Mouse (Mus musculus) spleen, adult 18-20 months (tissue): ENCODE data around the gene Fgfr2.

ENCODE experiments used
- DNase-seq, 2 experiments: peaks; one replicate each; pipeline ENCODE4 v3.0.0; 2022; ENCODE audit warnings: mixed read lengths in 2 of 2

Gene Fgfr2

GRCm38 (mm10) chr7:130789456-130789855 lies 2333.7 kb downstream of the Fgfr2 start:
- no peak for DNase-seq

GRCm38 (mm10) chr7:130788950-130789349 lies 2334.2 kb downstream of the Fgfr2 start:
- no peak for DNase-seq

GRCm38 (mm10) chr7:130787537-130787936 lies 2335.6 kb downstream of the Fgfr2 start:
- DNase-seq: no peak

GRCm38 (mm10) chr7:130786708-130787107 lies 2336.4 kb downstream of the Fgfr2 start:
- DNase-seq: no peak

GRCm38 (mm10) chr7:130785923-130786575 lies 2337.1 kb downstream of the Fgfr2 start:
- no peak for DNase-seq

- DNase-seq: no peak
These were observed 2340.6 kb downstream of the Fgfr2 start for GRCm38 (mm10) chr7:130782501-130783050.

- DNase-seq: no peak
These were observed 2342.2 kb downstream of the Fgfr2 start for GRCm38 (mm10) chr7:130780866-130781419.

GRCm38 (mm10) chr7:130773914-130774630 lies 2349.1 kb downstream of the Fgfr2 start, which contains the start of gene Btbd16:
Gene Btbd16 (plus strand): TSS chr7:130774069.
- peak in 1 of 2 experiments; percentile 2 for DNase-seq

- peak in 1 of 2 experiments; percentile 38 for DNase-seq
These were observed 2349.8 kb downstream of the Fgfr2 start for GRCm38 (mm10) chr7:130773171-130773830.

- peak; percentile 47 to 74 for DNase-seq
These were observed 2352.4 kb downstream of the Fgfr2 start for GRCm38 (mm10) chr7:130770707-130771106.

GRCm38 (mm10) chr7:130768151-130768550 lies 2355.0 kb downstream of the Fgfr2 start:
- DNase-seq: no peak

- DNase-seq: no peak
These were observed 2356.6 kb downstream of the Fgfr2 start for GRCm38 (mm10) chr7:130766411-130767170.

GRCm38 (mm10) chr7:130764160-130764559 lies 2359.0 kb downstream of the Fgfr2 start:
- no peak for DNase-seq

- peak in 1 of 2 experiments; percentile 53 for DNase-seq
These were observed 2360.9 kb downstream of the Fgfr2 start for GRCm38 (mm10) chr7:130762071-130762897.

- DNase-seq: no peak
These were observed 2365.8 kb downstream of the Fgfr2 start for GRCm38 (mm10) chr7:130757326-130757865.

- DNase-seq: no peak
These were observed 2366.8 kb downstream of the Fgfr2 start for GRCm38 (mm10) chr7:130756343-130756835.

- no peak for DNase-seq
These were observed 2368.4 kb downstream of the Fgfr2 start for GRCm38 (mm10) chr7:130754790-130755189.

- DNase-seq: no peak
These were observed 2371.5 kb downstream of the Fgfr2 start for GRCm38 (mm10) chr7:130751678-130752077.

- DNase-seq: no peak
These were observed 2372.2 kb downstream of the Fgfr2 start for GRCm38 (mm10) chr7:130750752-130751490.

GRCm38 (mm10) chr7:130749165-130749564 lies 2374.0 kb downstream of the Fgfr2 start:
- DNase-seq: no peak
